Mouse (Mus musculus) urinary bladder, postnatal 4 days (tissue): ENCODE measurements around the gene Olfr1115.
"Not testable (repeated sequence)": the region's sequence is repeated elsewhere in the genome, so short reads cannot be mapped to it uniquely, and the experiment has no call there.

Source experiments
- DNase-seq, 2 experiments: peaks; one replicate each; pipeline ENCODE4 v3.0.0; 2021 to 2022; ENCODE audit warnings: low spot score in 2 of 2

Gene Olfr1115

GRCm38 (mm10) chr2:87247713-87248112 is at the start of gene Olfr1115:
TSS of gene Olfr1115 (plus strand) at chr2:87248013.
- no peak for DNase-seq

DNA sequence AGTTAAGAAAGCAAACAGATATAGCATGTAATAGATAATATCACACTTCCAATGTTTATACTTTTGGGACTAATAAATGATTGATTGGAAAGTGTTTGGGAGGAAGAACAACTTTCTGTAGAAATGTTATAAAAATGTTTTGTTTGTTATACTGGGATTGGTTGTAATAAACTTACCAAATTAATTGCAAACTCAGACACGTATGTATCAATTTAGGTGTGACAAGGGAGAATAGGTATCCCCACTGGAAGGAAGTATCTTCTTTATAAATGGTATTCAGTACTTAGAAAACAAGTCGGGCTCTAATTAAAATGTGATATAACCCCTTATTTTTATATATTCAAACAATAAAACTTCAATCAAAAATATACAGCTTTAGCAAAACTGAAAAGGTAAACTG is 39.1 kb upstream of the Olfr1115 start, which contains the start of gene Olfr1113:
Olfr1113 (plus strand) TSS at position 301 of the 400 bp plus-strand sequence.
- no peak for DNase-seq

DNA sequence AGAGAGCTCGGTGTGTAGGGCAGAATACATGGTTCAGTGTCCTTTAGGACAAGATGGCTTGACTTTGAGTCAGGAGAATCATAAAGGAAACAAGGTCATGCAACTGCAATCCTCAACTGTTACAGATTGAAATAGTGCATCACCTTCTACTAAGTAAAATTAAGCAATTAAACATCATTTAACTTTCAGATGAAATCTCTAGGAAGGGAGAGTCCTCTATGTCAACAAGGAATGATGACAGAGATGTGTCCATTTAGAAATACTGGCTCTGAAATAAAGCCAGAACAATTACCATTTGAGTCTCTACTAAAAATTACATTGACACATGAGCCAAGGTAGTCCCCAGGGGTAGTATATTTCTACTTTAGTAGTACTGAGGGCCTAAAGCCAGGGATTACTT is 19.4 kb downstream of the Olfr1115 start, which contains the start of gene Olfr1116:
Olfr1116 (plus strand) TSS at position 301 of the 400 bp plus-strand sequence.
- no peak for DNase-seq

GRCm38 (mm10) chr2:87293977-87294376 is 46.2 kb downstream of the Olfr1115 start:
- DNase-seq, result not testable (repeated sequence)
